7 mouse cellular contexts compared by ENCODE assay signal in the genomic region with DNA sequence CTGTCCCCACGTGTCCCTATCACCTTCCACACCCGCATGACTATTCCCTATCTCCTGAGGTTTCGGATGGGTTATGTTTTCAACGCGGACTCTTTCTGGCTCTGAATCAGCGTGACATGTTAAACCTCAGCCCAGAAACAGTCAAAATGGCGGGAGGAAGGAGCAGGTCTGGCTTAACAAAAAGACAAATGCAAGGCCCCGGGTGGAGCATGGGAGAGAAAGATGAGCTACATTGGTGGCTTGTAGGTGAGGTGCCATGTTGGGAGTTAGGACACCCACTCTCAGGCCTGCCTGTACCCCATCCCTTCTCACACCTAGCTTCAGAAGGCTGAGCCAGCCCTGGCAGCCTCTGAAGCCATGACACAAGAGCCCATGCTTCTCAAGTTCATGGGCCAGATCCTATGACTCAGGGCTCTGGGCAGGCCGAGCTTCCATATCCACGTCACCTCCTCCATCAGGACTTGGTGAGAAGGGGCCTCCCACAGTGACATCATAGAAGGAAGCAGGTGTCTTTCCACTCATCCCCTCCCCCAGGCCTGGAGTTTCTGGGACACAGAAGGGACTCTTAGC.
A peak's percentile ranks its signal among the peaks of the same experiment; 100 is the strongest.
DNase-seq lines count a peak whose midpoint lies in the region; ATAC-seq and TF ChIP-seq lines count a peak whose summit lies in the region.

No protein-coding gene starts in this region.

- no peaks in the 10 kb centered on the region for H3K27me3 ChIP-seq in kidney, embryonic 14.5 days (ENCODE audit: control insufficient read depth, insufficient read depth, low read length)
- H3K27me3 ChIP-seq in midbrain, postnatal 0 days (ENCODE audit: insufficient read depth, low read length), result 0 out of 2 replicates have a peak, but pooled peaks cover 10% of the 10 kb centered on the region

- H3K36me3 ChIP-seq in ES-E14 (ENCODE audit: control insufficient read depth, insufficient read depth, low read length, poor library complexity, severe bottlenecking), result no peaks in the 10 kb centered on the region
- no peaks in the 10 kb centered on the region for H3K36me3 ChIP-seq in kidney, embryonic 14.5 days (ENCODE audit: control insufficient read depth, insufficient read depth, low read length)
- H3K36me3 ChIP-seq in midbrain, postnatal 0 days (ENCODE audit: insufficient read depth, low read length), result no peaks in the 10 kb centered on the region

- no peak overlapping the region for H3K27ac ChIP-seq in ES-E14 (ENCODE audit: insufficient read depth, low read depth, low read length, poor library complexity, severe bottlenecking)
- H3K27ac ChIP-seq in kidney, embryonic 14.5 days (ENCODE audit: low read depth, low read length), result peak overlapping the region; percentile 76; the same call in 1 of the 2 replicates
- H3K27ac ChIP-seq in midbrain, postnatal 0 days (ENCODE audit: low read depth, low read length), result no peak overlapping the region

- H3K4me1 ChIP-seq in ES-E14 (ENCODE audit: control insufficient read depth in 2 of 2, insufficient read depth in 2 of 2, low read length in 2 of 2, poor library complexity in 1 of 2), result peaks cover 2 to 19% of the 10 kb centered on the region in 2 experiments; a peak in 3 of 4 replicates
- H3K4me1 ChIP-seq in kidney, embryonic 14.5 days (ENCODE audit: control insufficient read depth, insufficient read depth, low read length), result peaks cover 48% of the 10 kb centered on the region
- peaks cover 3% of the 10 kb centered on the region; the same call in 1 of the 2 replicates for H3K4me1 ChIP-seq in midbrain, postnatal 0 days (ENCODE audit: insufficient read depth, low read length)

- DNase-seq in 416B (ENCODE audit: low read depth) (peak; percentile 89), ES-E14 (ENCODE audit: low read depth, low spot score) (no peak)
- peak; percentile 60 to 65 for DNase-seq in gastrocnemius, postnatal 36 days
- DNase-seq in naive thymus-derived CD4-positive, alpha-beta T cell, adult 2 months (ENCODE audit: low read depth), result peak; percentile 24
- no peak for DNase-seq in cerebellum, adult 18-20 months
- DNase-seq in midbrain, postnatal 0 days (ENCODE audit: low spot score), result no peak

- in situ Hi-C loops in ES-E14 (cut with MboI; ENCODE audit: low sequenced_read_pairs in 2 of 2, unreplicated experiment in 2 of 2), result no loop called here

- H3K9me3 ChIP-seq in ES-E14 (ENCODE audit: control insufficient read depth, insufficient read depth, low read depth, low read length), result no peaks in the 10 kb centered on the region
- H3K9me3 ChIP-seq in kidney, embryonic 14.5 days (ENCODE audit: control insufficient read depth, low read length), result no peaks in the 10 kb centered on the region
- H3K9me3 ChIP-seq in midbrain, postnatal 0 days (ENCODE audit: low read length), result no peaks in the 10 kb centered on the region

- intact Hi-C loops in gastrocnemius, postnatal 36 days (cut with DNase I), result loop anchor here (5.0 kb wide), 1 partner anchor 174 kb away; no protein-coding TSS in a partner anchor

- H3K9ac ChIP-seq in ES-E14 (ENCODE audit: insufficient read depth, low read depth, low read length, poor library complexity, severe bottlenecking), result peak overlapping the region; percentile 30; the same call in 1 of the 2 replicates
- no peak overlapping the region for H3K9ac ChIP-seq in kidney, embryonic 14.5 days (ENCODE audit: low read depth, low read length)
- H3K9ac ChIP-seq in midbrain, postnatal 0 days (replicated peaks; ENCODE audit: low read length, poor library complexity, severe bottlenecking), result no peak overlapping the region

- no peak for ATAC-seq in kidney, embryonic 14.5 days (ENCODE audit: low FRiP score, low TSS enrichment)
- no peak for ATAC-seq in midbrain, postnatal 0 days (ENCODE audit: low FRiP score)

- H3K4me2 ChIP-seq in kidney, embryonic 14.5 days (replicated peaks; ENCODE audit: low read depth, low read length), result no peak overlapping the region
- no peak overlapping the region for H3K4me2 ChIP-seq in midbrain, postnatal 0 days (ENCODE audit: low read depth, low read length, poor library complexity, severe bottlenecking)

- 52% methylated on average over 10 of the region's 10 CpGs for whole genome bisulfite sequencing in kidney, embryonic 14.5 days
- WGBS in midbrain, postnatal 0 days, result 85% methylated on average over 10 of the region's 10 CpGs

- H3K4me3 ChIP-seq in ES-E14 (ENCODE audit: insufficient read depth in 1 of 2, low read depth in 1 of 2, low read length in 2 of 2, poor library complexity in 1 of 2, severe bottlenecking in 1 of 2), result no peak overlapping the region
- no peak overlapping the region for H3K4me3 ChIP-seq in kidney, embryonic 14.5 days (ENCODE audit: low read length)
- H3K4me3 ChIP-seq in midbrain, postnatal 0 days (ENCODE audit: low read depth, low read length), result no peak overlapping the region

- no peak for TF ChIP-seq CTCF in midbrain, postnatal 0 days (IDR thresholded peaks at IDR 0.05)

TF ChIP-seq in ES-E14, 5 proteins besides CTCF, POLR2A, EP300 and RAD21:
- TF ChIP-seq CHD2 (IDR thresholded peaks at IDR 0.05; ENCODE audit: low read depth, low read length) (no peak), MAFK (IDR thresholded peaks at IDR 0.05; ENCODE audit: insufficient read depth, low read depth, low read length) (no peak), HCFC1 (IDR thresholded peaks at IDR 0.05; ENCODE audit: borderline replicate concordance, insufficient read depth, low read length) (no peak), ZNF384 (IDR thresholded peaks at IDR 0.05; ENCODE audit: low read depth, low read length) (no peak), ZC3H11A (IDR thresholded peaks at IDR 0.05; ENCODE audit: borderline replicate concordance, low read depth, low read length) (no peak)
TF ChIP-seq in ES-E14: peak in this region for 0.

Comparison
In these comparisons a context has a peak if more than half of its experiments do, and no peak if none do; other contexts are left out.
1. DNase-seq: peak in 416B (single experiment), gastrocnemius, postnatal 36 days (2 of 2) and naive thymus-derived CD4-positive, alpha-beta T cell, adult 2 months (single experiment); none in ES-E14 (single experiment), cerebellum, adult 18-20 months (0 of 2) and midbrain, postnatal 0 days (single experiment).